Mouse (Mus musculus): Measurements from ENCODE around the gene Gstt3.

GRCm38 (mm10) chr10:75779206-75780174, 1.7 kb downstream of the Gstt3 start:
- TF ChIP-seq CTCF (IDR thresholded peaks at IDR 0.05; ENCODE audit: low read depth, low read length) (no peak), POLR2A (IDR thresholded peaks at IDR 0.05; ENCODE audit: borderline replicate concordance, low read depth, low read length) (no peak)
